Mouse (Mus musculus): Measurements from ENCODE around the gene Iqsec2.

Gene Iqsec2

GRCm38 (mm10) chrX:152244492-152245189, 100.6 kb downstream of the Iqsec2 start:
- DNase-seq (ENCODE audit: low spot score in 2 of 2) = no peak

- no peak for DNase-seq (ENCODE audit: low spot score in 2 of 2)
These were observed 127.1 kb downstream of the Iqsec2 start for GRCm38 (mm10) chrX:152271189-152271588.

Data from frontal cortex, postnatal 10 days (tissue).